Mouse (Mus musculus) spleen, postnatal 14 days (tissue): ENCODE data around the gene Slamf8.
A peak's percentile ranks its signal among the peaks of the same experiment; 100 is the strongest.

ENCODE experiments used
- DNase-seq, 2 experiments: peaks; one replicate each; pipeline ENCODE4 v3.0.0; 2021 to 2022; ENCODE audit warnings: low spot score in 2 of 2

Slamf8 gene

GRCm38 (mm10) chr1:172590385-172590784 is at the start of gene Slamf8:
Gene Slamf8 (minus strand): TSS chr1:172590568.
- DNase-seq = no peak

GRCm38 (mm10) chr1:172638781-172639180 is 48.4 kb upstream of the Slamf8 start:
- no peak for DNase-seq

DNA sequence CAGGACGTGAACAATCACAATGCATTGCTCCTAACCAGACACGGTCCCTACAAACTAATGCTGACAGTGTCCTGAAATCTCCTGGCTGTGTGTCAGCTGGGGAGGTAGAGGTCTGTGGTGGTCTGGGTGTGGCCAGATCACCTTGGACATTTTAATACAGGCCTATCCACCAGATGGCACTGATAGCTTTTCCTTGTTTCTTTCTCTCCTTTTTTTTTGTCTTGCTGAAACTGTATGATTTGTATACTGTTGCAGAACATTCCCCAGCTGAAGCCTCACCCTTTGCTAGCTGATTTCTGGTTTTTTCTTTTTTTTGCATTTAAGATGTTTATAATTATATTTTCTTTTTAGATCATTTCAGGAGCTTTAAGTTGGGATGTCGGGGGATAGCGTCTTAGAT is 47.4 kb upstream of the Slamf8 start:
- no peak for DNase-seq

GRCm38 (mm10) chr1:172636266-172636665 is 45.9 kb upstream of the Slamf8 start:
- DNase-seq = no peak

DNA sequence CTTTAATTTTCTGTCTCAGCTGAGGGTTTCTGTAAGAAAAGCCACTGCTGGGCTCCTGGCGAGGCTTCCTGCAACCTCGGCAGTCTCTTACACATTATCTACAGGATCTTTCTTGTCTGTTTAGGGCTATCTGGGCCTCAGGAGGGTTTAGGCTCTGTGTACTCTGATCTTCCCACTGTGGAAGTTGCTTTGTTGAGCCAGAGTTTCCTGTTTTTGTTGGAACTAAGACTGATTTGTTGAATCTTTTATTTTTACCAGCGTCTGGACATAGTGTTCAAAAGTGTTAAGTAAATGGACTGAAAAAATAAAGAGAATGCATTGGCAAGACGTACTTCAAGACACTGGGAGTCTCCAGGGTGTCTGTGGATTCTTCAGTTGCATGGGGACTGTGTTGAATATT is 44.9 kb upstream of the Slamf8 start:
- no peak for DNase-seq

DNA sequence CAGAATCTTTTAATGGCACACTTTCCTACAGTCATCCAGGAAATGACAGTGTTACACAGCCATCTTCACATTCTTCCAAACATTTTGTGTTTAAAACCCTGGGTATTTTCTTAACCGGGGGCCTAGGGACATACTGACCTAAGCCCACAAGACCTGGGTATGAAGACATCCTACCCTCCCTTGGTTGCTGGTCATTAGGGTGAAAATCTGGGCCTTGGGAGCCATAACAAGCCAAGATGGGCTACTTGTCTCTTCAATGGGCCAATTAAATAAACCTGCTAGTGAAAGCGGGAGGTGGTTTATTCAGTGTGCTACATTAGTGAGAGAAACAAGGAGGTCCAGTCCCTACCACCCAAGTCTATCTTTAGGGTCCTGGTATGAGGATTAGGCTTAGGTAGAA is 43.8 kb upstream of the Slamf8 start:
- no peak for DNase-seq

DNA sequence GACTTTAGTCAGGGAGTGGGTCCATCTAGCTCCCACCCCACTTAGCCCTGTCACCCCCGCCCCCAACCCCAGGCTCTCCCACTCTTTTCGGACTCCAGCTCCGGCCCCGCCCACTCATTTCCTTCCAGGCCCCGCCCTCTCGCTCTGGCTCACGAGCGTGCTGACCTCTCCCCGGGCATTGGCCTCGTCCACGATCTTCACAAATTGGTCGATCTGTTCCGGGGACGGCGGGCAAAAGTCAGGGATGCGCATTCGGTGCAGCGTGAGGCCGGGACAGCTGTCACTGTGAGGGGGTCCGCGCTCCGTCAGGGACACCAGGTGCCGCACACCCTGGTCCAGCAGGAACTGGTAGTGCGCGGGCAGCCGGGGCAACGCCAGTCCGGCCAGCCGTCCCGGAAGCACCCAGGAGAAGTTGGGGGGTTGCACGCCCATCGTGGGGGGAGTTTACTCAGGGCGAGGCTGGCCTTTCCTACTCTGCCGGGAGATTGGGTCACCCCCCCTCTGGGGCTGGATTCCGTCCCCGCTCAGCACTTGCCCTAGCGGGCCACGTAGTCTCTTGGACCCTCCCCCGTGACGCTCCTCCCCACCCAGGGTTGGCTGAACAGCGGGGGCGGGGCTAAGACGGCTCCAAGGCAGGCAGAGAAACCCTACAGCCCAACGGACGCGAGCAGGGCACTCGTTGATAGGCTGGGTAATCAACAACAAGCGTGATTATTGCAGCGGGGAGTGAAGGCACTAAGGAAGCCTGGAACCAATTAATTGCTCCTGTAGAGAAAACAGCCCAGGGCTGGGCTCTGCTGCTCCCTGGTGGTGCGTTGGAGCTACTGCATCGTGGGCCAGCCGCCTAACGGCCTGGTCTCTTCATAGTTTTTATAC is 42.3 kb upstream of the Slamf8 start, which contains the start of gene Dusp23:
TSS of gene Dusp23 (minus strand) at position 512 of the 876 bp plus-strand sequence.
- DNase-seq = peak; percentile 76 to 82

- DNase-seq = no peak
Measured at GRCm38 (mm10) chr1:172631721-172632120, 41.4 kb upstream of the Slamf8 start.

DNA sequence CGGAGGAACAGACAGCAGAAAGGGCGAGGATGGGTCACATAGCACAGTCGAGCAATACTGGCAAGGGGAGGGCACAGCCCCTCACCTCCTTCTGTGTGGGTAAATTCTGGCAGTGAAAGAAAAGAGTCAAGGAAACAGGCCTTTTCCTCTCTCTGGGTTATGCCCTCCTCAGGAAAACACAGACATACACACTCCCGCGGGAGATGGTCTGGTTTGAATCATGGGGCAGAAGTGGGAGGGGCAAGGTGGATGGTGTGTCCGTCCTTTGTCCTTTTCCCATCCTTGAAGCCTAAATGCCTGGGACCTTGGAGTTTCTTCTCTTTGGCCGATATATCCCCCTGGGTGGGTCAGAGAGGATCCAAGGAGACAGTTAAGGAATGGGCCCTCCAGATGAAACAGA is 39.5 kb upstream of the Slamf8 start:
- no peak for DNase-seq

DNA sequence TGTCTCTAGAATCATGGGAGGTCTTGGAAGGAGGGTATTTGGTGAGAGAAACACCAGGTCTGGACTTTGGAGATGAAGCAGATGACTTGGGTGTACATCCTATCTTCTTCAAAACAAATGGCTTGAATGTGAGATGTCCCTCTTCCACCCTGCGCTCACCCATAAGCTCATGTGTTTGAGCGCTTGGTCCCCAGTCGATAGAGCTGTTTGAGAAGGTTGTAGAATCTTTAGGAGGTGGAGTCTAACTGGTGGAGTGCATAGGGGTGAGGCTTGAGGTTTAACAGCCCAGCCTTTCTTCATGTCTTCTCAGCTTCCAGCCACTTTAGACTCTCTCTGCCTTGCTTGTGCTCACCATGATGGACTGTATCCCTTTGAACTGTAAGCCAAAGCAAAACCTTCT is 35.9 kb upstream of the Slamf8 start:
- DNase-seq = no peak

GRCm38 (mm10) chr1:172624081-172624480 is 33.7 kb upstream of the Slamf8 start:
- no peak for DNase-seq

- no peak for DNase-seq
Measured at GRCm38 (mm10) chr1:172623599-172623998, 33.2 kb upstream of the Slamf8 start.

GRCm38 (mm10) chr1:172619235-172619634 is 28.9 kb upstream of the Slamf8 start:
- DNase-seq = peak; percentile 23 to 49

DNA sequence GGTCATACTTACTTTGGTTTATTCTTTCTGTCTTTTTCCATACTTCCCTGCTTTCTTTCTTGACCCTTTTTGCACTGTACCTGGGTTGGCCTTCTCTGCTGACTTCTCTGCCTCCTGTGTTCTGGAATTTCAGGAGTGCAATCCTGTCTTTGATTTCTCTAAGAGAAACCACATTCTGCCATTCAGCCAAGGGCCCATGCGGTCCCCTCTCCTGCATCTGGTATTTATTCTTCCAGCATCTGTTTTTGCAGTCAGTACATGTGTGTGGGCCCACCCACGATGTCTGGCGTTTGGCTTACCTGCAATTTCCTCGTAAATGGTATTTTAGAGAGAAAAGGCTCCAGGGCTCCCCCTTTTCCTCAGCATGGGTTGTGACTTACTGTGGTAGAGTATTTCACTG is 27.8 kb upstream of the Slamf8 start:
- DNase-seq = no peak

- no peak for DNase-seq
Measured at GRCm38 (mm10) chr1:172617365-172618076, 27.2 kb upstream of the Slamf8 start.

- DNase-seq = no peak
Measured at GRCm38 (mm10) chr1:172616537-172617300, 26.4 kb upstream of the Slamf8 start.

GRCm38 (mm10) chr1:172615412-172615811 is 25.0 kb upstream of the Slamf8 start:
- DNase-seq = no peak

DNA sequence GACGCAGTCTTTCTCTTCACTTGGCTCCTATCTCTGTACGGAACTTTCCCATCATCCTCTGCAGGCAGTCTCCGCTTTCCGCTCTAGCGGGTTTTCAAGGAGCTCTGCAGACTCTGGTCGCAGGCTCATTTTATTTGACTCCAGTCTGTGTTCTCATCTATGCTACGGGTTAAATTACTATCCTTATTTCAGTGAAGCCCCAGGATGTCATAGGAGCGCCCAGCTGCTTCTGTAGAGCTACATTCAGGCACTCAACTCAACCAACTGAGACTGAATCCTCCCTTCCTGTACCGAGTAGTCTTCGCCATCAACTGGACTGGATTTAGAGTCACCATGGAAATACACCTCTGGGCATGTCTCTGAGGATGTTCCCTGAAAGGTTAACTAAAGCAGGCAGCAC is 24.3 kb upstream of the Slamf8 start:
- no peak for DNase-seq

DNA sequence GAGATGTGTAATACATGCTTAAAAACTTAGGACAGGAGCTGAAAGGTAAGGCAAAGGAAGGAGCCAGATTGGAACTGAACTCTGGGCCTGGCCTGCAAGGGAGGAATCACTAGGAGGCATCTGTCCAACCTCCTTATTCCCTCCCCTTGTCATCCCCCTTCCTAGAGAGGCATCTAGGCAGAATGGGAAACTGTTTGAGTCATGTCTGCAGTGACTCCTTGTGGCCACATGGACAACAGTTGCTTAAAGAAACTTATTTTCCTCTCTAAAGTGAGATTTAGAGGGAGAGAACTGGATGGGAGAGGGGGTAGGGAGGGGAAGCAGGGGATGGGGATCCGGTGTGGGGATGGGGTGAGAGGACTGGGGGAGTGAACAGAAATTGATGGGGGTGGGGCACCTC is 22.4 kb upstream of the Slamf8 start:
- DNase-seq = no peak

DNA sequence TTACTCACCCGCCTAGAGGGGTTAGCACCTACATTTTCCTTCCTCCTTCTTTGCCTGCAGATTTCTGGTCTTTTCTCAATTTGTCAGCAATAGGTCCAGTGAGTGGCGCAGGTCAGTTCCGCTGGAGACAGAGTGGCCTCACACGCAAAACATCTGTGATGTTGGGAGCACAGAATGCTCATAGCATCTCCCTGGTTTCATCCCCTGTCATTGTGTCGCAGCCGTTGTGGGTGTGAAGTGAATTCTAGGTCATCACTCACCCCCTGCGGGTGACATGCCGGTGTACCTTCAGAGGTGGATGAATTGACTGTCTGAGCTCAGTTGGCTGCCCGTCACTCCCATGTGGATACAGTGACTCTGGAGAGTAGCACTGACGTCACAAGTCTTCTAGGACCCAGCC is 20.9 kb upstream of the Slamf8 start:
- DNase-seq = no peak

GRCm38 (mm10) chr1:172602326-172602725 is 12.0 kb upstream of the Slamf8 start, which contains the start of gene Fcrl6:
Gene Fcrl6 (minus strand): TSS chr1:172602551.
- no peak for DNase-seq

DNA sequence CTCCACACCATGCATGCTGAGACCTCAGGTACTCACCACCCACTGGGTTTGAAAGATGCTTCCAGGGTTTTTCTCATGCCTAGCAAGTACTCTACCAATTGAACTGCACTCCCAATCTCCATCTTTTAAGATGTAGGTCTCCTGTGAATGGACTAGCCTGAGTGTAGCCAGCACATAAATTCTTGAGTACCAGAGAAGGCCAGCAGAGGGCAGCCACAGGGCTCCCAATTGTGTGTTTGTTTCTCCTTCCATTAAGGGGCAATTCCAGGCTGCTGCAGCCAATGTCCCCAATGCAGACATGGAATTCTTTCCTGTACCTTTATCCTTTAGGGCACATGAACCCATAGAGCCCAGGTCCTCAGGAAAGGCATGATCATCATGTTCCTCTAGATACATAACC is 4.1 kb upstream of the Slamf8 start:
- no peak for DNase-seq
